ENCODE assay signal across 8 mouse cellular contexts in the genomic region with DNA sequence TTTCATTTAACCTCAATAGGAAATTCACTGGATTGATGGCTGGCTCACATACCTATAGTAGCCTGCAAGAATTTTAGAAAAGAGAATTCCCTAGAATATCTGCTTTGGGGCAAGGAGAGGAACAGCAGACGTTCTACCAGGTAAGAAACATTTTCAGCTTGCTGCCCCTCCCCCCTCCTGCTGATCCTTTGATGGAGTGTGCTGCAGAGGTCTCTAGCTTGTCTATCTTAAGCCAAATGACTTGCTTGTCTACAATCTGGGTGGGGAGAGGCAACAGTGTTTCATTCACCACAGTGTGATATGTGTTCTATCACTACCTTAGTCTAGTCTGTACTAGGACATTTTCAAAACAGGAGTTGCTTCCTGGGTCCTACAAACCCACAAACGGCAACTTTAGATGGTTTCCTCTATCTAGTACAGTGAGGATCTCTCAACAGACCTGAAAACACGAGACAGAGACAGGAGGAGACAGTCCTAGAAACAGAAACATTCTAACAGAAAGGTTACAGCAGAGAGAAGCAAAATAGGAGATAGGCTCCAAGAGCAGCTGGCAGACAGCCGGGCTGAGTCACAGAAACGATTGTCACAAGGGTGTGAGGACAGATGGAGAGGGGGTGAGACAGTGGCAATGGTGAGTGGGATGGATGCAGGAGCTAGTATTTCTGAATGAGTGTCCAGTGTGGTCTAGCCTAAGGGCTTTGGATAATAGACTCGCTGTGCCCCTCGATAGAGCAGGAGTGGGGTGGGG. TPM values are rescaled to one million over a fixed set of nuclear protein-coding genes. Genes with fewer than 3 reads are reported as not detected.
DNase-seq lines count a peak whose midpoint lies in the region; ATAC-seq and TF ChIP-seq lines count a peak whose summit lies in the region.

No protein-coding gene starts in this region.

- peak; percentile 75 to 91 for DNase-seq in adrenal gland, adult (ENCODE audit: inconsistent age in 2 of 2, low spot score in 1 of 2)
- DNase-seq in adrenal gland, postnatal 4 days (ENCODE audit: low spot score in 2 of 2): no peak
- peak; percentile 87 to 89 for DNase-seq in adrenal gland, postnatal 36 days
- DNase-seq in frontal cortex, postnatal 25 days (ENCODE audit: low spot score in 2 of 2): peak; percentile 55 to 56
- DNase-seq in hindbrain, postnatal 0 days (ENCODE audit: low spot score): peak; percentile 43
- no peak for DNase-seq in natural killer cell, adult 2 months (ENCODE audit: low spot score in 2 of 2)
- no peak for DNase-seq in spleen, adult 18-20 months

- no peak for TF ChIP-seq CTCF in hindbrain, postnatal 0 days (IDR thresholded peaks at IDR 0.05; ENCODE audit: low read depth)

- H3K4me3 ChIP-seq in hindbrain, postnatal 0 days (ENCODE audit: low read length): no peak overlapping the region
- no peak overlapping the region for H3K4me3 ChIP-seq in neural tube, embryonic 14.5 days (ENCODE audit: low read depth, low read length)

- no peaks in the 10 kb centered on the region for H3K9me3 ChIP-seq in hindbrain, postnatal 0 days (ENCODE audit: low read length)
- H3K9me3 ChIP-seq in neural tube, embryonic 14.5 days (ENCODE audit: control insufficient read depth, low read length): no peaks in the 10 kb centered on the region

- H3K4me1 ChIP-seq in hindbrain, postnatal 0 days (ENCODE audit: insufficient read depth, low read length): no peaks in the 10 kb centered on the region
- H3K4me1 ChIP-seq in neural tube, embryonic 14.5 days (ENCODE audit: control insufficient read depth, insufficient read depth, low read length): no peaks in the 10 kb centered on the region

- no peak overlapping the region for H3K4me2 ChIP-seq in hindbrain, postnatal 0 days (ENCODE audit: low read depth, low read length)
- no peak overlapping the region for H3K4me2 ChIP-seq in neural tube, embryonic 14.5 days (ENCODE audit: low read depth, low read length)

- no peak overlapping the region for H3K9ac ChIP-seq in hindbrain, postnatal 0 days (replicated peaks; ENCODE audit: low read length)
- no peak overlapping the region for H3K9ac ChIP-seq in neural tube, embryonic 14.5 days (replicated peaks; ENCODE audit: low read depth, low read length)

- WGBS in hindbrain, postnatal 0 days: 41% methylated on average over 7 of the region's 7 CpGs
- 37% methylated on average over 7 of the region's 7 CpGs for WGBS in neural tube, embryonic 14.5 days

- no peak overlapping the region for H3K27ac ChIP-seq in hindbrain, postnatal 0 days
- no peak overlapping the region for H3K27ac ChIP-seq in neural tube, embryonic 14.5 days (ENCODE audit: low read depth, low read length)

- H3K27me3 ChIP-seq in hindbrain, postnatal 0 days (ENCODE audit: insufficient read depth, low read length): no peaks in the 10 kb centered on the region
- no peaks in the 10 kb centered on the region for H3K27me3 ChIP-seq in neural tube, embryonic 14.5 days (ENCODE audit: control insufficient read depth, insufficient read depth, low read length)

- no peaks in the 10 kb centered on the region for H3K36me3 ChIP-seq in hindbrain, postnatal 0 days (ENCODE audit: insufficient read depth, low read length)
- no peaks in the 10 kb centered on the region for H3K36me3 ChIP-seq in neural tube, embryonic 14.5 days (ENCODE audit: control insufficient read depth, insufficient read depth, low read length)

- ATAC-seq in hindbrain, postnatal 0 days: peak; percentile 33; the same call in 1 of the 2 replicates
- ATAC-seq in neural tube, embryonic 14.5 days (ENCODE audit: low read depth): peak; percentile 54; the same call in 1 of the 2 replicates

RNA-seq across cellular contexts. Expression of gene Scel, which starts 41.2 kb away (rescaled TPM):
- under 1 TPM; 0.17 to 0.50 TPM for total RNA-seq in adrenal gland, postnatal 4 days (2021)
- total RNA-seq in adrenal gland, postnatal 36 days (2021): under 1 TPM; 0.26 TPM
- total RNA-seq in hindbrain, postnatal 0 days (2014; rRNA removed): 0.14 and 0.42 TPM in 2 replicates
- polyA plus RNA-seq in hindbrain, postnatal 0 days (2015; fragmentation: Nextera tagmentation; extraction: Ambion mirVana): 0.35 and 0.44 TPM in 2 replicates
- polyA plus RNA-seq in neural tube, embryonic 14.5 days (2014; fragmentation: Nextera tagmentation; extraction: Ambion mirVana): 0.13 and 0.32 TPM in 2 replicates

Comparison
In these comparisons a context has a peak if more than half of its experiments do, and no peak if none do; other contexts are left out.
1. DNase-seq: peak in adrenal gland, adult (2 of 2), adrenal gland, postnatal 36 days (2 of 2), frontal cortex, postnatal 25 days (2 of 2) and hindbrain, postnatal 0 days (single experiment); none in adrenal gland, postnatal 4 days (0 of 2), natural killer cell, adult 2 months (0 of 2) and spleen, adult 18-20 months (0 of 2).